Mouse (Mus musculus) liver, adult 2 months (tissue): ENCODE data around the gene Sugt1.

Source experiments
- CTCF ChIP-seq: fragments of 200-500 bp; IDR thresholded peaks from 2 replicates; pipeline ENCODE4 v1.5.1; 2011; ENCODE audit warnings: low read depth, low read length, control low read depth
- POLR2A ChIP-seq: fragments of 200-500 bp; IDR thresholded peaks from 2 replicates; pipeline ENCODE4 v1.6.1; 2011; ENCODE audit warnings: low read length, control low read depth; ENCODE audit not compliant: insufficient read depth; ENCODE audit errors: extremely low read depth

GRCm38 (mm10) chr14:79537921-79538320 lies 49.6 kb upstream of the Sugt1 start:
- TF ChIP-seq CTCF: no peak
- no peak for TF ChIP-seq POLR2A
